Comparison of ENCODE assay signal across 8 mouse cellular contexts in the genomic region with DNA sequence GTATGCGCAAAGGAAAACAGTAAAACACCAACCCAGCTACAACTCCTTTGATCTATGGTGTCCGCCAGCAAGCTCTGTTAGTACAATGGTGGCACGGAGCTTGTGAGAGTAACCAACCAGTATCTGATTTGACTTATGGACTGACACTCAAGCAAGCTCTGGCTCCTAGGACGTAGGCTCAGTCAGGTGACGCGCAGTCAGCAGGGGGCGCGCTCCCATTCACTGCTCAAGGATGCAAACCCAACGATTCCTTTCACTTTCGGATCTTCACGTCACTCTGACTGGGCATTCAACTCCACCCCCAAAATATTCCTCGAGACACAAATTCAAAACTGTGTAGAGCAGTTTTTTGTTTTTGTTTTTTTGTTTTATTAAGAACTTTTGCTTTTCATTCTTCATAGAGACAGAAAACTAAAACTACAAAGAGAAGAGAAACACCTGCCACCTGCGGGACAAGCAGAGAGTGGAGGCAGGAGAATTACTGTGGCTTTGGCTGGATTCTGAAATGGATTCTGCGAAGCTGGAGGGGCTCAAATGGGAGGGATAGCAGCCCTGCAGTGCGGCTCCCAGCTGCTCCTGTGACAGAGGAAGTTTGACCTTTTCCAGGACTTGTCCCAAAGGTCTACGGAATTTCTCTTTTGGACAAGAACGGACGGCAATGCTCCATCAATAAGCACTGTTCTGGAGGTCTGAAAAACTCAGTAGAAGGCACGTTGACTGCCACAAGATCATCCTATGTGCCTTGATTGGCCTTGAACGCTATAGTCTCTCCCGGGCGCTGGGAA. TPM values are rescaled to one million over a fixed set of nuclear protein-coding genes. Genes with fewer than 3 reads are reported as not detected.
A peak's percentile ranks its signal among the peaks of the same experiment; 100 is the strongest.
DNase-seq lines count a peak whose midpoint lies in the region; ATAC-seq and TF ChIP-seq lines count a peak whose summit lies in the region.

No protein-coding gene starts in this region.

- H3K9ac ChIP-seq in embryonic facial prominence, embryonic 15.5 days, result 0 out of 2 replicates have a peak overlapping the region, but pooled peaks have one; percentile 9
- H3K9ac ChIP-seq in limb, embryonic 14.5 days (ENCODE audit: low read depth, low read length, severe bottlenecking), result no peak overlapping the region
- H3K9ac ChIP-seq in midbrain, embryonic 16.5 days (ENCODE audit: low read depth, low read length), result no peak overlapping the region

- no peaks in the 10 kb centered on the region for H3K9me3 ChIP-seq in embryonic facial prominence, embryonic 15.5 days (replicated peaks)
- H3K9me3 ChIP-seq in limb, embryonic 14.5 days (ENCODE audit: control insufficient read depth, low read length), result no peaks in the 10 kb centered on the region
- H3K9me3 ChIP-seq in midbrain, embryonic 16.5 days (replicated peaks; ENCODE audit: control insufficient read depth, low read length, poor library complexity, severe bottlenecking), result no peaks in the 10 kb centered on the region

- no peaks in the 10 kb centered on the region for H3K36me3 ChIP-seq in C2C12 (ENCODE audit: control insufficient read depth, insufficient read depth)
- no peaks in the 10 kb centered on the region for H3K36me3 ChIP-seq in embryonic facial prominence, embryonic 15.5 days
- H3K36me3 ChIP-seq in limb, embryonic 14.5 days (ENCODE audit: control insufficient read depth, insufficient read depth, low read length), result no peaks in the 10 kb centered on the region
- H3K36me3 ChIP-seq in midbrain, embryonic 16.5 days (ENCODE audit: control insufficient read depth, insufficient read depth, low read length), result no peaks in the 10 kb centered on the region
- no peaks in the 10 kb centered on the region for H3K36me3 ChIP-seq in spleen, adult 2 months (ENCODE audit: control insufficient read depth, insufficient read depth, low read length)

- no peaks in the 10 kb centered on the region for H3K27me3 ChIP-seq in C2C12 (ENCODE audit: control insufficient read depth, insufficient read depth, insufficient read length)
- no peaks in the 10 kb centered on the region for H3K27me3 ChIP-seq in embryonic facial prominence, embryonic 15.5 days
- no peaks in the 10 kb centered on the region for H3K27me3 ChIP-seq in limb, embryonic 14.5 days (ENCODE audit: control insufficient read depth, insufficient read depth, low read length)
- H3K27me3 ChIP-seq in midbrain, embryonic 16.5 days (ENCODE audit: control insufficient read depth, insufficient read depth, low read depth, low read length), result no peaks in the 10 kb centered on the region
- H3K27me3 ChIP-seq in spleen, adult 2 months (ENCODE audit: control insufficient read depth, insufficient read depth, low read length), result no peaks in the 10 kb centered on the region

- TF ChIP-seq CTCF in C2C12 (IDR thresholded peaks at IDR 0.05; ENCODE audit: control insufficient read depth, insufficient read depth, insufficient read length), result peak; percentile 93
- peak; percentile 99 for TF ChIP-seq CTCF in bone marrow, adult 2 months (IDR thresholded peaks at IDR 0.05; ENCODE audit: control insufficient read depth, insufficient read depth, low read length)
- TF ChIP-seq CTCF in spleen, adult 2 months (IDR thresholded peaks at IDR 0.05; ENCODE audit: extremely low read depth, insufficient read depth, insufficient read length, insufficient replicate concordance), result peak; percentile 93

- no peaks in the 10 kb centered on the region; the same call in 1 of the 2 replicates for H3K4me1 ChIP-seq in bone marrow, adult 2 months (ENCODE audit: control insufficient read depth, insufficient read depth, low read length)
- peaks cover 4% of the 10 kb centered on the region for H3K4me1 ChIP-seq in embryonic facial prominence, embryonic 15.5 days
- H3K4me1 ChIP-seq in limb, embryonic 14.5 days (ENCODE audit: control insufficient read depth, insufficient read depth, low read length), result no peaks in the 10 kb centered on the region
- H3K4me1 ChIP-seq in midbrain, embryonic 16.5 days (ENCODE audit: control insufficient read depth, insufficient read depth, low read length), result no peaks in the 10 kb centered on the region
- peaks cover 2% of the 10 kb centered on the region; the same call in 1 of the 2 replicates for H3K4me1 ChIP-seq in spleen, adult 2 months (ENCODE audit: control insufficient read depth, insufficient read depth, insufficient read length)

- H3K27ac ChIP-seq in bone marrow, adult 2 months (ENCODE audit: control insufficient read depth, insufficient read depth, low read depth, low read length, poor library complexity), result no peak overlapping the region
- H3K27ac ChIP-seq in embryonic facial prominence, embryonic 15.5 days (replicated peaks), result no peak overlapping the region
- H3K27ac ChIP-seq in limb, embryonic 14.5 days (replicated peaks; ENCODE audit: low read depth, low read length), result no peak overlapping the region
- no peak overlapping the region for H3K27ac ChIP-seq in midbrain, embryonic 16.5 days (ENCODE audit: low read length)
- H3K27ac ChIP-seq in spleen, adult 2 months (ENCODE audit: insufficient read depth, low read length), result no peak overlapping the region

- no peaks in the 10 kb centered on the region for H3K79me2 ChIP-seq in C2C12 (ENCODE audit: control insufficient read depth, insufficient read depth)

- peak overlapping the region; percentile 37 for H3ac ChIP-seq in C2C12 (ENCODE audit: control insufficient read depth, insufficient read length, low read depth)

- WGBS in bone marrow, adult 2 months, result 12% methylated on average over 22 of the region's 22 CpGs
- WGBS in embryonic facial prominence, embryonic 15.5 days, result 23% methylated on average over 22 of the region's 22 CpGs
- WGBS in limb, embryonic 14.5 days, result 31% methylated on average over 22 of the region's 22 CpGs
- 35% methylated on average over 22 of the region's 22 CpGs for WGBS in midbrain, embryonic 16.5 days
- 16% methylated on average over 22 of the region's 22 CpGs for WGBS in spleen, adult 2 months

- no peak; the same call in 1 of the 2 replicates for ATAC-seq in embryonic facial prominence, embryonic 15.5 days (ENCODE audit: insufficient number of reproducible peaks, low FRiP score, low TSS enrichment, low read depth)
- peak; percentile 77; the same call in 1 of the 2 replicates for ATAC-seq in limb, embryonic 14.5 days (ENCODE audit: low FRiP score, low read depth)
- no peak for ATAC-seq in midbrain, embryonic 16.5 days

- H3K79me3 ChIP-seq in C2C12 (ENCODE audit: low read depth), result no peaks in the 10 kb centered on the region

- peak; percentile 75 to 79 for DNase-seq in heart, adult 9 months (ENCODE audit: low spot score in 2 of 2)
- peak; percentile 88 for DNase-seq in kidney, adult 9 months
- peak; percentile 85 for DNase-seq in limb, embryonic 14.5 days (ENCODE audit: low spot score)
- peak; percentile 72 to 76 for DNase-seq in spleen, adult 2 months (ENCODE audit: low read depth in 1 of 2, low spot score in 2 of 2)

- H3K4me3 ChIP-seq in C2C12 (ENCODE audit: insufficient read depth, poor library complexity, severe bottlenecking), result peak overlapping the region; percentile 21
- peak overlapping the region; percentile 52 for H3K4me3 ChIP-seq in bone marrow, adult 2 months (replicated peaks; ENCODE audit: control insufficient read depth, low read depth, low read length)
- H3K4me3 ChIP-seq in embryonic facial prominence, embryonic 15.5 days (replicated peaks), result peak overlapping the region; percentile 41
- H3K4me3 ChIP-seq in limb, embryonic 14.5 days (replicated peaks; ENCODE audit: low read length), result peak overlapping the region; percentile 21
- H3K4me3 ChIP-seq in midbrain, embryonic 16.5 days (ENCODE audit: low read depth, low read length), result no peak overlapping the region; the same call in 1 of the 2 replicates
- H3K4me3 ChIP-seq in spleen, adult 2 months (ENCODE audit: extremely low read depth, insufficient read depth, insufficient read length), result peak overlapping the region; percentile 48

- peak; percentile 31; the same call in 1 of the 2 replicates for TF ChIP-seq POLR2A in bone marrow, adult 2 months (IDR thresholded peaks at IDR 0.05; ENCODE audit: borderline replicate concordance, control insufficient read depth, low read depth, low read length)
- TF ChIP-seq POLR2A in limb, embryonic 14.5 days (IDR thresholded peaks at IDR 0.05; ENCODE audit: borderline replicate concordance, extremely low read depth, insufficient read depth, insufficient read length), result no peak
- TF ChIP-seq POLR2A in spleen, adult 2 months (IDR thresholded peaks at IDR 0.05; ENCODE audit: low read depth, low read length), result no peak

- H3K4me2 ChIP-seq in embryonic facial prominence, embryonic 15.5 days (replicated peaks), result peak overlapping the region; percentile 67
- H3K4me2 ChIP-seq in limb, embryonic 14.5 days (replicated peaks; ENCODE audit: low read depth, low read length, severe bottlenecking), result peak overlapping the region; percentile 33
- H3K4me2 ChIP-seq in midbrain, embryonic 16.5 days (ENCODE audit: low read length), result peak overlapping the region; percentile 42

RNA-seq across cellular contexts. Expression of a gene that starts 7.7 kb away (rescaled TPM):
- polyA plus RNA-seq in C2C12 (2012; fragmentation: generic; extraction: Trizol), result not detected
- not detected in 2 replicates for polyA plus RNA-seq in bone marrow, adult 2 months (2011; ENCODE audit: insufficient read depth, insufficient read length, low replicate concordance, missing spikeins)
- not detected in 2 replicates for polyA plus RNA-seq in embryonic facial prominence, embryonic 15.5 days (2015; fragmentation: Nextera tagmentation; extraction: Ambion mirVana)
- polyA plus RNA-seq in limb, embryonic 14.5 days (2012; rRNA removed), result not detected in 2 replicates
- not detected in 2 replicates for polyA plus RNA-seq in limb, embryonic 14.5 days (2014; fragmentation: Nextera tagmentation; extraction: Ambion mirVana)
- not detected in 2 replicates for polyA plus RNA-seq in midbrain, embryonic 16.5 days (2015; fragmentation: Nextera tagmentation; extraction: Ambion mirVana)
- not detected in 2 replicates for polyA plus RNA-seq in spleen, adult 2 months (2012; rRNA removed)

RNA-seq across cellular contexts. Expression of a gene that starts 21.2 kb away (rescaled TPM):
- polyA plus RNA-seq in C2C12 (2012; fragmentation: generic; extraction: Trizol), result not detected
- not detected in 2 replicates for polyA plus RNA-seq in bone marrow, adult 2 months (2011; ENCODE audit: insufficient read depth, insufficient read length, low replicate concordance, missing spikeins)
- polyA plus RNA-seq in embryonic facial prominence, embryonic 15.5 days (2015; fragmentation: Nextera tagmentation; extraction: Ambion mirVana), result not detected in 2 replicates
- not detected in 2 replicates for polyA plus RNA-seq in limb, embryonic 14.5 days (2012; rRNA removed)
- polyA plus RNA-seq in limb, embryonic 14.5 days (2014; fragmentation: Nextera tagmentation; extraction: Ambion mirVana), result not detected in 2 replicates
- polyA plus RNA-seq in midbrain, embryonic 16.5 days (2015; fragmentation: Nextera tagmentation; extraction: Ambion mirVana), result not detected in 2 replicates
- polyA plus RNA-seq in spleen, adult 2 months (2012; rRNA removed), result not detected in 2 replicates

RNA-seq across cellular contexts. Expression of a gene that starts 27.8 kb away (rescaled TPM):
- not detected for polyA plus RNA-seq in C2C12 (2012; fragmentation: generic; extraction: Trizol)
- not detected in 2 replicates for polyA plus RNA-seq in bone marrow, adult 2 months (2011; ENCODE audit: insufficient read depth, insufficient read length, low replicate concordance, missing spikeins)
- not detected in 2 replicates for polyA plus RNA-seq in embryonic facial prominence, embryonic 15.5 days (2015; fragmentation: Nextera tagmentation; extraction: Ambion mirVana)
- polyA plus RNA-seq in limb, embryonic 14.5 days (2012; rRNA removed), result 0.10 TPM in 1 of 2 replicates, not detected in the other
- not detected in 2 replicates for polyA plus RNA-seq in limb, embryonic 14.5 days (2014; fragmentation: Nextera tagmentation; extraction: Ambion mirVana)
- polyA plus RNA-seq in midbrain, embryonic 16.5 days (2015; fragmentation: Nextera tagmentation; extraction: Ambion mirVana), result not detected in 2 replicates
- not detected in 2 replicates for polyA plus RNA-seq in spleen, adult 2 months (2012; rRNA removed)

RNA-seq across cellular contexts. Expression of a gene that starts 41.8 kb away (rescaled TPM):
- polyA plus RNA-seq in C2C12 (2012; fragmentation: generic; extraction: Trizol), result not detected
- not detected in 2 replicates for polyA plus RNA-seq in bone marrow, adult 2 months (2011; ENCODE audit: insufficient read depth, insufficient read length, low replicate concordance, missing spikeins)
- polyA plus RNA-seq in embryonic facial prominence, embryonic 15.5 days (2015; fragmentation: Nextera tagmentation; extraction: Ambion mirVana), result not detected in 2 replicates
- polyA plus RNA-seq in limb, embryonic 14.5 days (2012; rRNA removed), result not detected in 2 replicates
- not detected in 2 replicates for polyA plus RNA-seq in limb, embryonic 14.5 days (2014; fragmentation: Nextera tagmentation; extraction: Ambion mirVana)
- polyA plus RNA-seq in midbrain, embryonic 16.5 days (2015; fragmentation: Nextera tagmentation; extraction: Ambion mirVana), result not detected in 2 replicates
- polyA plus RNA-seq in spleen, adult 2 months (2012; rRNA removed), result not detected in 2 replicates

RNA-seq across cellular contexts. Expression of a gene that starts 52.8 kb away (rescaled TPM):
- not detected for polyA plus RNA-seq in C2C12 (2012; fragmentation: generic; extraction: Trizol)
- not detected in 2 replicates for polyA plus RNA-seq in bone marrow, adult 2 months (2011; ENCODE audit: insufficient read depth, insufficient read length, low replicate concordance, missing spikeins)
- not detected in 2 replicates for polyA plus RNA-seq in embryonic facial prominence, embryonic 15.5 days (2015; fragmentation: Nextera tagmentation; extraction: Ambion mirVana)
- polyA plus RNA-seq in limb, embryonic 14.5 days (2012; rRNA removed), result not detected in 2 replicates
- not detected in 2 replicates for polyA plus RNA-seq in limb, embryonic 14.5 days (2014; fragmentation: Nextera tagmentation; extraction: Ambion mirVana)
- not detected in 2 replicates for polyA plus RNA-seq in midbrain, embryonic 16.5 days (2015; fragmentation: Nextera tagmentation; extraction: Ambion mirVana)
- polyA plus RNA-seq in spleen, adult 2 months (2012; rRNA removed), result not detected in 2 replicates
